Mouse (Mus musculus) bone marrow macrophage, adult 2 months (primary cell): ENCODE measurements around the gene Gm10203.

ENCODE experiments used
- CTCF ChIP-seq: IDR thresholded peaks from 2 replicates; pipeline ENCODE4 v1.5.1; 2012; ENCODE audit warnings: low read depth, mild to moderate bottlenecking, low read length, moderate library complexity
- POLR2A ChIP-seq: IDR thresholded peaks from 2 replicates; pipeline ENCODE4 v1.6.1; 2012; ENCODE audit warnings: mild to moderate bottlenecking, low read depth, low read length, borderline replicate concordance

DNA sequence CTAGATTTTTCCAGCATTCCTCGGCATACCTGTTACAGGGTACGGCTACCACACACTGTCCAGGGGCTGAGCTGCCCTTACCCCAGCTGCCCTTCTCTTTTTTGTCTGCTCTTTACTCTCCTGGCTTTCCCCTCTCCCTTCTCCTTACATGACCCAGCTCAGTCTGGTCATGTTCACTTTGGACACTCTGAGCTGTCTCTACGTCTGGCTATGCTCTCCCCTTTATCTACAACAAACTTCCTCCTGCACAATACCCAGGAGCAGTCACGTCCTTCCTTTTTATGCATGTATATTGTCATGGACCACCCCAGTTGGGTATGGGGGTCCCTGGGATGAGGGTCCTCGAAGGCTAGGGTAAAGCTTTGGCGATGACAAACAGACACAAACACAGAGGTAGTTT is 5.7 kb downstream of the Gm10203 start:
- TF ChIP-seq CTCF (no peak), POLR2A (no peak)
